Mouse (Mus musculus) limb, embryonic 11.5 days (tissue): ENCODE results near the gene Sntb2. TPM values are rescaled to one million over a fixed set of nuclear protein-coding genes. Genes with fewer than 3 reads are reported as not detected.
A peak's percentile ranks its signal among the peaks of the same experiment; 100 is the strongest.

Source experiments
- ATAC-seq: fragments of 200-750 bp; cut with Nextera tagmentation; 2 replicates; pipeline ENCODE4 v1.8.0; 2017; ENCODE audit warnings: low read depth; ENCODE audit not compliant: insufficient number of reproducible peaks, low FRiP score, low TSS enrichment
- DNase-seq: peaks from one replicate; pipeline ENCODE4 v3.0.0-alpha.2; 2015; ENCODE audit warnings: low spot score
- H3K27ac ChIP-seq: fragments of 300-500 bp; sonication (generic); replicated peaks from 2 replicates; pipeline ENCODE4 v1.5.1; 2014; ENCODE audit warnings: low read depth, mild to moderate bottlenecking, low read length
- H3K27me3 ChIP-seq: fragments of 300-500 bp; sonication (generic); 2 replicates; pipeline ENCODE4 v1.6.1; 2014; ENCODE audit warnings: mild to moderate bottlenecking, low read length, mixed read lengths; ENCODE audit not compliant: control insufficient read depth, insufficient read depth
- H3K36me3 ChIP-seq: fragments of 300-500 bp; sonication (generic); 2 replicates; pipeline ENCODE4 v1.6.1; 2014; ENCODE audit warnings: mild to moderate bottlenecking, low read length, moderate library complexity, mixed read lengths; ENCODE audit not compliant: control insufficient read depth, insufficient read depth
- H3K4me1 ChIP-seq: fragments of 300-500 bp; sonication (generic); 2 replicates; pipeline ENCODE4 v1.6.1; 2014; ENCODE audit warnings: low read length, mixed read lengths; ENCODE audit not compliant: control insufficient read depth, insufficient read depth
- H3K4me2 ChIP-seq: fragments of 300-500 bp; sonication (generic); 2 replicates; pipeline ENCODE4 v1.6.1; 2014; ENCODE audit warnings: low read depth, mild to moderate bottlenecking, moderate library complexity; ENCODE audit not compliant: severe bottlenecking
- H3K4me3 ChIP-seq: fragments of 300-500 bp; sonication (generic); 2 replicates; pipeline ENCODE4 v1.5.1; 2014; ENCODE audit warnings: low read depth, low read length
- H3K9ac ChIP-seq: fragments of 300-500 bp; sonication (generic); 2 replicates; pipeline ENCODE4 v1.6.1; 2014; ENCODE audit warnings: mild to moderate bottlenecking, low read length
- H3K9me3 ChIP-seq: fragments of 300-500 bp; sonication (generic); 2 replicates; pipeline ENCODE4 v1.6.1; 2016; ENCODE audit warnings: low read length; ENCODE audit not compliant: control insufficient read depth
- WGBS: fragments of 180-500 bp; shearing (Covaris S2); extraction: QIAGEN DNeasy Blood & Tissue Kit; methylation state at CpG from one replicate; pipeline ENCODE4 v1.1.7; 2014; 5-methylcytosine and 5-hydroxymethylcytosine counted together
- polyA plus RNA-seq: library from polyadenylated mRNA; unstranded; fragments of >200 nt; fragmentation: Nextera tagmentation; extraction: Ambion mirVana; gene quantifications from 2 replicates; pipeline ENCODE4 v1.2.1, GENCODE M21; 2014

The Sntb2 gene
- 10.7 and 12.9 TPM in 2 replicates for polyA plus RNA-seq

DNA sequence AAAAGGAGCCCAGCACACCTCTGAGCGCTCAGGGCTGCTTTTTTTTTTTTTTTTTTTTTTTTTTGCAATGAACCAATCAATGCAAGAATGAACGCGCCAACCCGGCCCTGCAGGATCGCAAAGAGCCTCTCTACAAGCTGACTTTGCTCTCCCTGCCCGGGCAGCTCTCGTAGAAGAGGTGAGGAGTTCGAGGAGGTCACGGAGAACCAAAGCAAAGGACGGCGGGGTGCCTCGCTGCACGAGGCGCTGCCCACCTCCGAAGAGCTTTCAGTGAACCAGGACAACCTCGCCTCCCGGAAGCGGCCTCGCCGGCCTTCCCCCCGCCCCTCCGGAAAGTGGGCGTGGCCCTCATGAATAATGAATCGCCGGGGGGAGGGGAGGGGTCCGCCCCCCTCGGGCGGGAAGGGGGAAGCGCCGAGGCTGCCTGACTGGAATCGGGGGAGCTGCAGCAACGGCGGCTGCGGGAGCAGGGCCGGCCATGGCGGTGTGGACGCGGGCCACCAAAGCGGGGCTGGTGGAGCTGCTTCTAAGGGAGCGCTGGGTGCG is at the start of gene Sntb2:
Gene Sntb2 (plus strand): TSS at position 427 of the 546 bp plus-strand sequence.
- Histone ChIP-seq H3K9me3 (no peaks in the 10 kb centered on the region), H3K36me3 (no peaks in the 10 kb centered on the region), H3K4me1 (peaks cover 17% of the 10 kb centered on the region), H3K4me3 (peak within 1 kb of the TSS; percentile 67), H3K4me2 (peak within 1 kb of the TSS; percentile 55), H3K27ac (peak within 1 kb of the TSS; percentile 84), H3K27me3 (no peaks in the 10 kb centered on the region), H3K9ac (peak within 1 kb of the TSS; percentile 93)
- peak; percentile 98 for DNase-seq
- ATAC-seq: peak; percentile 65
- 0% methylated on average over 40 of the region's 41 CpGs for WGBS

DNA sequence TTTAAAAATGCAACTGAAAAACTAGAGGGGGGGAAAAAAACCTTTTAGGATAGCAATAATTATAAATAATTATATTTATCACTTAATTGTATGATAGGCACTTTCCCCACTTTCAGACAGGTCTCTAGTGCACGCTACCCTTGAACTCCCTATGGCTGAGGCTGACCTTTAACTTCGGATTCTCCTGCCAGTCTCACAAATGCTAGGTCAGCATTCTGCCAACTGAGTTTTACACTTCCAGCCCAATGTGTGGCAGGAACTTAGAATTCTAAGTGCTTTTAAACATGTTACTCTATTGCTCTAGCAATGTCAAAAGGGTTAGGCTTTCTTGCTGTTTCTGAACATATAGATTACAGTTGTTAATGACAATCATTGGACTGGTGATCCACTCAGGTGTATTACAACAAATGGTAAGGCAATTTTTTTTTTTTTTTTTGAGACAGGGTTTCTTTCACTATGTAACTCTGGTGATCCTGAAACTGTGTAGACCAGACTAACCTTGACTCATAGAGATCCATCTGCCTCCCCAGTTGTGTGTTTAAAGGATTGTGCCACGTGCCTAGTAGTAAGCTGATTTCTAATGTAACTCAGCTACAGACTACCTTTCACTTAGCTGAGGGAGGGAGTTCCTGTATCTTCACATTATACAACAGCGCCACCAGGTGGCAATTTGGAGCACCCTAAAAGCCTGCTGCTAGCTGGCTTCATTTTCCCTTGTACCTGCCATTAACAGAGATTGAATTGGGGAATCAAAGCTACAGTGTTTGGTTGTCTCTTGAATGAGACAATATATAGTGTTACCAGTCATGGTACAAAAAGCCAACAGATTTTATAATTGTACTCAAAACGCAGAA is 48.0 kb upstream of the Sntb2 start:
- no peak for ATAC-seq

DNA sequence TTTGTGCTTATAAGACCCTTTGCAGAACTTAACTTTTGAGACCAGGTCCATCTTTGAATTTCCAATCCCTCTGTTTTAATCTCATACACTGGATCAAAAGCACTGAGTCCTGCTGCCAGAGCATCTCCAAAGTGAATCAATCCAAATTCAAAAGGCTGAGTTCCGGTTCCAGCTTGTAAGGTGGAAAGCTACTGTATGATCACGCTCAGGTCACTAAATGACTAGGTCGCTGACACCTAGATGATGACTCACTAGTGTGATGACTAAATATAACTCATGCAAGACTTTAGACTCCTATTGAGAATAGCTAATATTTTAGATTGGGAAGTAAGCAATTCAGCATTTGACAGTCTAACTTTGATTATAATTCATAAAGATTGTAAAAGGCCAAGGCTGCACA is 46.7 kb upstream of the Sntb2 start:
- no peak overlapping the region for H3K4me3 ChIP-seq
- H3K9me3 ChIP-seq: no peaks in the 10 kb centered on the region
- DNase-seq (no peak), ATAC-seq (no peak)
- no peak overlapping the region for H3K4me2 ChIP-seq
- H3K27ac ChIP-seq: no peak overlapping the region
- H3K9ac ChIP-seq: no peak overlapping the region
- no peaks in the 10 kb centered on the region for H3K27me3 ChIP-seq
- whole genome bisulfite sequencing: 91% methylated on average over 3 of the region's 3 CpGs
- 0 out of 2 replicates have a peak, but pooled peaks cover 5% of the 10 kb centered on the region for H3K4me1 ChIP-seq
- H3K36me3 ChIP-seq: peaks cover 15% of the 10 kb centered on the region; the same call in 1 of the 2 replicates

More for the DNA sequence above, 48.0 kb upstream of the Sntb2 start:
- Histone ChIP-seq H3K27ac (no peak overlapping the region), H3K4me1 (0 out of 2 replicates have a peak, but pooled peaks cover 5% of the 10 kb centered on the region), H3K27me3 (no peaks in the 10 kb centered on the region), H3K36me3 (peaks cover 21% of the 10 kb centered on the region; the same call in 1 of the 2 replicates), H3K9me3 (no peaks in the 10 kb centered on the region), H3K4me2 (no peak overlapping the region), H3K9ac (no peak overlapping the region), H3K4me3 (no peak overlapping the region)
- 51% methylated on average over 5 of the region's 5 CpGs for WGBS
- DNase-seq: peak; percentile 84

DNA sequence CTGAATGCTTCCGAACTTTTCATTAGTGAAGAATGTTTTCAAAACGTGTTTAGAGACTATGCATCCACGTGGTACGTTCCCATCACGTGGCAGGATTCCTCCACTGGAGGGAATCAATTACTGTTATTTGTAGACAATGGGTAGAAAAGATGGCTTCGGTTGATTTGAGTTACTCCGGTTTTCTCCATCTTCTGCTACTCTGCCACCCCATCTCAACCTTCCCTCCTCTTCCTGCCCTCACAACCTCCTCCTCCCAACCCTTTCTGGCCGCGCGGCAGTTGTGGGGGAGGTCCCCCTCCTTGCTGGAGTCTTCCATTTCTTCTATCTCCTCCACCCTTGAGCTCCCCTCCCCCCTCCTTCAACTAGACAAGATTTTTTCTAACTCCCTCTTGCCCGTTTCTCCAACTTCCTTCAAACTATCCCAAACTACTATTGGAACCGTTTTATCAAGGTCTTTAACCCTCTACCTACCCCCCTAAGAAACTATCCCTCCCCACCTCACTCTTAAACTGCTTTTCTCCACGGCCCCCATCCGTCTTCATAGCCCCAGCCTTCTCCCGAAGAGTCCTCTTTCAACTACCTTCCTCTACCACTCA is 43.2 kb upstream of the Sntb2 start:
- under 1% methylated on average over 15 of the region's 15 CpGs for WGBS

DNA sequence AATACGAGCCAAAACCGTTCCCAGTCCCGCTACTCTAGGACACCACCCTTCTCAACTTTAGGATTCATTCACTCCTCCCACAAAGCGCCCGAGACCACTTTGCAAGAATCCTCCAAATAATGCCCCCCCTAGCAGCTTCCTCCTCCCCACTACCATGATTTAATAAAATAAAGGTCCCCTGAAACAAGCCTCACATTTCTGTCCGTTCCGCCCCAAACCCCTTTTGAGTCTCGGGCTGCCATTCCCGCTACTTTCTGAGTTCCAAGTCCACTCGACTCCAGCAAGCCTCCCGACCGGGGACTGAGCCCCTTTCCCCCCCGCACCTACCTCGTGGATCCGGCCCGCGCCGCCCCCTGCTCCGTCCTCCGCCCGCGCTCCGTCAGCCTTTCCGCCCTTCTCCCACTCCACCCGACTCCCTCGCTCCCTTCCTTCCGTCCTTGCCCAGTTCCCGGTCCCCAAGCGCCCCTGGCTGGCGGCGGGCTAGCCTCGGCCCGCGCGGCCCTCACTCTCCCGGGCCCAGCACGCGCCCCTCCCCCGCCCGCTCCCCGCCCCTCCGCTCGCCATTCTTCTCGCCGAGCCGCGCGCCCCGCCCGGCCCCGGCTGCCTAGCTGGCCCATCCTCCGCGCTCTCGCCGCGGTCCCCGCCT is 42.6 kb upstream of the Sntb2 start:
- peak overlapping the region; percentile 84 for H3K4me3 ChIP-seq
- ATAC-seq: peak; percentile 67
- peak overlapping the region; percentile 97 for H3K9ac ChIP-seq
- no peaks in the 10 kb centered on the region for H3K9me3 ChIP-seq
- no peak for DNase-seq
- no peaks in the 10 kb centered on the region for H3K27me3 ChIP-seq
- peak overlapping the region; percentile 63 for H3K4me2 ChIP-seq
- 0 out of 2 replicates have a peak, but pooled peaks cover 5% of the 10 kb centered on the region for H3K4me1 ChIP-seq
- WGBS: under 1% methylated on average over 52 of the region's 57 CpGs
- no peaks in the 10 kb centered on the region for H3K36me3 ChIP-seq
- peak overlapping the region; percentile 95 for H3K27ac ChIP-seq

More for the DNA sequence above, 43.2 kb upstream of the Sntb2 start:
- Histone ChIP-seq H3K36me3 (no peaks in the 10 kb centered on the region), H3K4me3 (peak overlapping the region; percentile 84), H3K27me3 (no peaks in the 10 kb centered on the region), H3K9ac (peak overlapping the region; percentile 97), H3K4me1 (0 out of 2 replicates have a peak, but pooled peaks cover 5% of the 10 kb centered on the region), H3K4me2 (peak overlapping the region; percentile 63), H3K27ac (peak overlapping the region; percentile 95), H3K9me3 (no peaks in the 10 kb centered on the region)
- ATAC-seq (no peak), DNase-seq (peak; percentile 64)

DNA sequence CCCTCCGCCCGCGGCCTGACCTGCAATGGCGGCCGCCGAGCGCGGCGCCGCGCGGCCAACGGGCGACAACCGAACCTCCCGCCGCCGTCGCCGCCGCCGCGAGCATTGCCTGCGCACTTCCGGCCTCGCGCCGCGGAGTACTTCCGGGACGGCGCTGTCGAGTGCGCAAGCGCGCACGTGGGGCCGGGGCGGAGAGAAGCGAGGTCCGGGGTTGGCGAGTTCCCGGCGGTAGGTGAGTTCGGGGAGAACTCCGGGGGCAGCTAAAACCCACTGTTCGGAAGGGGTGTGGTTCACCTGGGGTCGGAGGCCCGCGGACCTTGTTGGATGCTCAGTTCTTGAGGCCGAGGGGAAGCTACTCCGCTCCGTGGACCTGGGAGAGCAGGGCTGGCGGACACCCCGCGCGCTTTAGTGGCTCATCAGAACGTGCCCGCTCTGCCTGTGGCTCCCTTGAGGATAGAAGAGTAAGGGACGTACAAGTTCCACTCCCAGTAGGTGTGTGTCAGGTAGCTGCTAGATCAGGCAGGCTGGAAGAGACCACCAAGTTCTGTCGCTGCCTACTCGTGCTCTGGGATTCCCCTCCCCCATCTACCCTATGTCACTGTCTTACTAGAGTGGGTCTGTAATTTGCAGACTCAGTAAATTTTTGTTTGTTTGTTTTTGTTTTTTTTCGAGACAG is 41.9 kb upstream of the Sntb2 start, which contains the start of gene Utp4:
Gene Utp4 (plus strand): TSS at position 156 of the 676 bp plus-strand sequence.
- H3K4me2 ChIP-seq: peak within 1 kb of the TSS; percentile 63
- H3K4me3 ChIP-seq: peak within 1 kb of the TSS; percentile 84
- 0 out of 2 replicates have a peak, but pooled peaks cover 3% of the 10 kb centered on the region for H3K36me3 ChIP-seq
- ATAC-seq (peak; percentile 92), DNase-seq (peak; percentile 90)
- H3K9ac ChIP-seq: peak within 1 kb of the TSS; percentile 97
- H3K27me3 ChIP-seq: no peaks in the 10 kb centered on the region
- H3K4me1 ChIP-seq: 0 out of 2 replicates have a peak, but pooled peaks cover 5% of the 10 kb centered on the region
- H3K27ac ChIP-seq: peak within 1 kb of the TSS; percentile 95
- no peaks in the 10 kb centered on the region for H3K9me3 ChIP-seq
- under 1% methylated on average over 63 of the region's 63 CpGs for WGBS

DNA sequence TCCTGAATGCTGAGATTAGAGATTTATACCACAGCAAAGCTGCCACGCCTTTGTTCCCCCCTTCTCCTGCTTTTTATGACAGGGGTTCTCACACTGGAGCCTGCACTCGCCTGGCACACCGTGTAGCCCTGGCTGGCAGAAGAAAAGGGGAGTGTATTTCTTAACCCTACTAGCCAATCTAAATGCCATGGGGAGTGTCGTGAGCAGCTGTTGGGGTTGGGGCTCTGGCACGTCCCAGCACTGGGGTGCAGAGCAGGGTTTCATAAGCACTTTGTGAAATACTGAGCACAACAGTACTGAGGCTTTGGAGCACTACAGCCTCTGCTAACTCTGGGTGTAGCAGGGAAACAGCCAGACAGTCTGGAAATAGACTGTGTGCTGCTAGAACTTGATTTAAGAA is 36.1 kb upstream of the Sntb2 start:
- WGBS: 88% methylated on average over 5 of the region's 5 CpGs
- no peak for DNase-seq
- no peak overlapping the region for H3K4me2 ChIP-seq
- no peaks in the 10 kb centered on the region for H3K27me3 ChIP-seq
- H3K4me1 ChIP-seq: no peaks in the 10 kb centered on the region
- H3K9ac ChIP-seq: no peak overlapping the region
- no peak for ATAC-seq
- H3K4me3 ChIP-seq: no peak overlapping the region
- peaks cover 18% of the 10 kb centered on the region; the same call in 1 of the 2 replicates for H3K36me3 ChIP-seq
- no peak overlapping the region for H3K27ac ChIP-seq
- no peaks in the 10 kb centered on the region for H3K9me3 ChIP-seq
